Mouse (Mus musculus): Measurements from ENCODE around the gene Zfp622. TPM values are rescaled to one million over a fixed set of nuclear protein-coding genes. Genes with fewer than 3 reads are reported as not detected.

Zfp622 gene
- 89.1 TPM for polyA plus RNA-seq (2012; fragmentation: generic; extraction: Trizol)
- long read RNA-seq, experiment 1, transcript Zfp622-201 (6 exons, 2,802 nt), result major isoform, 101 of 125 reads
- long read RNA-seq, experiment 1, partial matches to known transcripts, result 16 of 125 reads
- long read RNA-seq, experiment 1, other reads (novel, unspliced or antisense), result 6 of 125 reads
- long read RNA-seq, experiment 2, transcript Zfp622-201 (6 exons, 2,802 nt), result major isoform, 479 of 494 reads
- long read RNA-seq, experiment 2, partial matches to known transcripts, result 1 of 494 reads
- long read RNA-seq, experiment 2, other reads (novel, unspliced or antisense), result 14 of 494 reads

DNA sequence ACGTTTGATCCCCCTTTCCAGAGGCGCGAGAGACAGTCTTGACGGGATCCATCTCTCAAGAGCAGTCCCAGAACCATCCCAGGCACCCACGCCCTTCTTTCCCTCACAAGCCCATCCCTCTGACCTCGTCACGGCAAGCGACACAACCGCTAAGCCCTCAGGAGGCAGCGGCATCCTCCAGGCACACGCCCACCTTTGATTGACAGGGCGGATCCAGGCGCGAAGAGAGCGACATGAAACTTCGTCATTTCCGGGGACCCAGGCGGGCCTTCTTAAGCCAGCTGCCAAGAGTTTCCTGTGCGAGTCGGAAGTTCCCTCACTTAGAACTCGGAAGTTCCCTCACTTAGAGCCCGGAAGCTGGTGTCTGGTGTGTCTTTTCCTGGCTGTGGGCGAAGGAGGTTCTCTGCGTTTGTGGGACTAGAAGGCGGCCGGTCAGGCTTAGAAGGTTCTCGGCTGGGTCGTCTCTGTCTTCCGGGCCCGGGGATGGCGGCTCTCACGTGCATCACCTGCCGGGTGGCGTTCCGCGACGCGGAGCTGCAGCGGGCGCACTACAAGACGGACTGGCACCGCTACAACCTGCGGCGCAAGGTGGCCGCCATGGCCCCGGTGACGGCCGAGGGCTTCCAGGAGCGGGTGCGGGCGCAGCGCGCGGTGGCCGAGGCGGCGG is at the start of gene Zfp622:
Gene Zfp622, plus strand, starts transcription at position 300 of the 667 bp plus-strand sequence.
- H3K36me3 ChIP-seq (ENCODE audit: control insufficient read depth, insufficient read depth), result peaks cover 38% of the 10 kb centered on the region
- peak within 1 kb of the TSS; percentile 99 for H3K4me3 ChIP-seq (ENCODE audit: insufficient read depth, poor library complexity, severe bottlenecking)
- peaks cover 48% of the 10 kb centered on the region for H3K79me3 ChIP-seq (ENCODE audit: low read depth)
- H3K79me2 ChIP-seq (ENCODE audit: control insufficient read depth, insufficient read depth), result peaks cover 51% of the 10 kb centered on the region
- peak within 1 kb of the TSS; percentile 95 for H3ac ChIP-seq (ENCODE audit: control insufficient read depth, insufficient read length, low read depth)
- H3K27me3 ChIP-seq (ENCODE audit: control insufficient read depth, insufficient read depth, insufficient read length), result no peaks in the 10 kb centered on the region
- TF ChIP-seq MAX (IDR thresholded peaks at IDR 0.05) (peak; percentile 64), USF1 (IDR thresholded peaks at IDR 0.05; ENCODE audit: low read depth) (no peak), CEBPB (IDR thresholded peaks at IDR 0.05; ENCODE audit: low read depth) (no peak)

DNA sequence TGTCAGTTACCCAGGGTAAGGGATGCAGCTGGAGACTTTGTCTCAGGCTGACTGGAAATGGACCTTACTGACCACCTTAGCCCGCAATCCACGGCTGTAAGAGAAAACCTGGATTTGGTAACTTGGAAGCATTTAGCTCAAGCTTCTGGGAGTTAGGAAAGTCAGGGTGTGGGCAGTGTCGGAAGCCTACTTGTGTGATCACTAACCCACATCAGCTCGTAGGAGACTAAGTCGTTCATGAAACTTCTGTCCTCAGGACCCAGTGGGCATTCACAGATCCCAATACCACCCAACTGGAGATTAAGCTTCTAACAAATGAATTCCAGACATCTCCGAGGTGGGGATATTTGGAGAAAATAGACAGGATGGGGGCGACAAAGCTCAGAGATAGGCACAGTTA is 49.8 kb upstream of the Zfp622 start:
- Histone ChIP-seq H3K27me3 (ENCODE audit: control insufficient read depth, insufficient read depth, insufficient read length) (no peaks in the 10 kb centered on the region), H3K79me2 (ENCODE audit: control insufficient read depth, insufficient read depth) (peaks cover 41% of the 10 kb centered on the region), H3ac (ENCODE audit: control insufficient read depth, insufficient read length, low read depth) (no peak overlapping the region), H3K36me3 (ENCODE audit: control insufficient read depth, insufficient read depth) (no peaks in the 10 kb centered on the region), H3K79me3 (ENCODE audit: low read depth) (peaks cover 6% of the 10 kb centered on the region), H3K4me3 (ENCODE audit: insufficient read depth, poor library complexity, severe bottlenecking) (no peak overlapping the region)
- TF ChIP-seq MYOD1 (IDR thresholded peaks at IDR 0.05; ENCODE audit: control insufficient read depth, insufficient read length, low read depth) (no peak), CEBPB (IDR thresholded peaks at IDR 0.05; ENCODE audit: low read depth) (no peak), FOSL1 (IDR thresholded peaks at IDR 0.05; ENCODE audit: insufficient read depth, low read length, poor library complexity, severe bottlenecking) (no peak), MYOG (IDR thresholded peaks at IDR 0.05; ENCODE audit: control insufficient read depth, extremely low read depth, insufficient read length) (no peak), CTCF (IDR thresholded peaks at IDR 0.05; ENCODE audit: control insufficient read depth, insufficient read depth, insufficient read length) (no peak), MAX (IDR thresholded peaks at IDR 0.05) (no peak), USF1 (IDR thresholded peaks at IDR 0.05; ENCODE audit: low read depth) (no peak)

DNA sequence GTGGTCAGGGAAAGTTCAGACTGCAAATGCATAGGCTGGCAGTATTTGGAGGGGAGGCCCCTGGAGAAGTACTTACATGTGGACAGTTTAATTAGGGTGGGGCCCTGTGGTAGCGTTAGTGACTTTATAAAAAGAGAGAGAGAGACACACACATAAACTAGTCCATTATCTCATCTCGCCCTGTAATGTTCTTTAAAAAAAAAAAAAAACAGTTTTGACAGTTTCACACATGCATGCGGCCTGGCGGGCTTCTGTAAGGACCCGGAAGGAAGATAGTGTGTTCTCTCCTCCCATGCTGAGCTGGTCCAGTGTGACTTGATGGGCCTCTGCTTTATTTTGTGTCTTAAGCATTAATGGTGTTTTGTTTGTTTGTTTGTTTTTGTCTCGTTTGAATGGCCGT is 45.7 kb upstream of the Zfp622 start:
- H3K4me3 ChIP-seq (ENCODE audit: insufficient read depth, poor library complexity, severe bottlenecking), result no peak overlapping the region
- no peaks in the 10 kb centered on the region for H3K36me3 ChIP-seq (ENCODE audit: control insufficient read depth, insufficient read depth)
- no peak for TF ChIP-seq FOSL1 (IDR thresholded peaks at IDR 0.05; ENCODE audit: insufficient read depth, low read length, poor library complexity, severe bottlenecking)
- TF ChIP-seq MAX (IDR thresholded peaks at IDR 0.05), result no peak
- peaks cover 10% of the 10 kb centered on the region for H3K79me2 ChIP-seq (ENCODE audit: control insufficient read depth, insufficient read depth)
- H3K27me3 ChIP-seq (ENCODE audit: control insufficient read depth, insufficient read depth, insufficient read length), result no peaks in the 10 kb centered on the region
- H3K79me3 ChIP-seq (ENCODE audit: low read depth), result peaks cover 2% of the 10 kb centered on the region
- H3ac ChIP-seq (ENCODE audit: control insufficient read depth, insufficient read length, low read depth), result no peak overlapping the region

DNA sequence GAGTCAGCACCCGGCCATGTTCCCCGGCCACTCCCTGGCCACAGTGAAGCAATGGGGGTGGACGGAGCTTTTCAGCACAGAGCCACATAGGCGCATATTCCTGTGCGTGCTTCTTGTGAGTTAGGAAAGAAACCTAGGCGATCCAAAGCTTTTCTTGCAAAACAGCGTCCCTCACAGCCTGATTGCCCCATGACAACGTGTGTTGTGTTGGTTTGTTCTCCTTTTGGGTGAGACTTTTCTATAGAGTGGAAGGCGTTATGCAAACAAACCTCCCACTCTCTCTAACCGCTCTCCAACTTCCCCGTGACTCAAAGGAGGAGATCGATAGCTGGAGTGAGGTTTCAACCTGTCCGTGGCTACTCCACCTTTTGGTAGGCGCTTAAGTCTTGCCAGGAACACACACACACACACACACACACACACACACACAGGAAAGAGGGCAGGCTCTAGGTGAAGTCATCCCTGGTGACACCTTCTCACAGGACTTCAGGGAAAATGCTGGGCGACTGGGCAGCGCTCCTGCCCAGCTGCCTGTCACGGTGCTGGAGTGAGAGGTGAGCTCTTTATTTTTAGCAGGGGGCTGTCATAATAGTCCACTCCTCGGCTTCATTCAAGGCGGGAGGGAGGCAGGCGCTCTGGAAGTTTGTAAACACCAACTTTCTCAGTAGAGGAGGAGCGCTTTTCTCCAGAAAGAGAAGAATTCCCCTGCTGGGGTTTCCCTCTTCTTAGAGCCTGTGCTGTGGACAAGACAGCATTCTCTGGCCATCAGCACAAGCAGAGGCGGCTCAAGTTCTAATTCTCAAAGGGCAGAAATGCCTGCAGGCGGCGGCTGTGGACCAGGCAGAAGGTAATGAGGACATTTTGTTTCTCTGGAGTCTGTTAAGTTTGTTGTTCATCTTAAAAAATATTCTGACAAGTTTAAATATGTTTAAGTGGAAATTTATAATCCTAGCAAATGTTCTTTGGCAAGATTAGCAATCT is 43.5 kb upstream of the Zfp622 start:
- Histone ChIP-seq H3K79me2 (ENCODE audit: control insufficient read depth, insufficient read depth) (no peaks in the 10 kb centered on the region), H3K79me3 (ENCODE audit: low read depth) (peaks cover 2% of the 10 kb centered on the region), H3ac (ENCODE audit: control insufficient read depth, insufficient read length, low read depth) (no peak overlapping the region), H3K36me3 (ENCODE audit: control insufficient read depth, insufficient read depth) (no peaks in the 10 kb centered on the region), H3K4me3 (ENCODE audit: insufficient read depth, poor library complexity, severe bottlenecking) (no peak overlapping the region), H3K27me3 (ENCODE audit: control insufficient read depth, insufficient read depth, insufficient read length) (no peaks in the 10 kb centered on the region)
- no peak for TF ChIP-seq FOSL1 (IDR thresholded peaks at IDR 0.05; ENCODE audit: insufficient read depth, low read length, poor library complexity, severe bottlenecking)
- no peak for TF ChIP-seq CEBPB (IDR thresholded peaks at IDR 0.05; ENCODE audit: low read depth)
- no peak for TF ChIP-seq MYOG (IDR thresholded peaks at IDR 0.05; ENCODE audit: control insufficient read depth, extremely low read depth, insufficient read length)
- no peak for TF ChIP-seq MAX (IDR thresholded peaks at IDR 0.05)
- TF ChIP-seq USF1 (IDR thresholded peaks at IDR 0.05; ENCODE audit: low read depth), result no peak
- TF ChIP-seq MYOD1 (IDR thresholded peaks at IDR 0.05; ENCODE audit: control insufficient read depth, insufficient read length, low read depth), result no peak
- no peak for TF ChIP-seq CTCF (IDR thresholded peaks at IDR 0.05; ENCODE audit: control insufficient read depth, insufficient read depth, insufficient read length)

DNA sequence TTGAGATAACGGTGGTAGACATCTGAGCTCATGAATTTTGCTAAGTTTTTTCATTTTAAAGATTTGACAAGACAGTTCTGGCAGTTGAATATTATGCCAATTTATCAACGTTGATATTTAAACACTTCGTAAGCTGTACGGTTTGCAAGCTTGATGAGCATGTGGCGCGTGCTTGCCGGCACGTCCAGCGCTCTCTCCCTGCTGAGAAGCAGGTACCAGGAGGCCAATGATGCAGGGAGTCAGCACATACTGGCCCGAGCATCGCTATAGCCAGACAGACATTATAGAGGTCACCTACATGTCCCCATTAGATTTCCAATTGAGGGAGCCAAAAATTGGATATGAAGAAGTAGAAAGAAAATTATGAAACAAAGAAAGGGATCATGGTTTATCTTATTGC is 42.7 kb upstream of the Zfp622 start:
- no peak for TF ChIP-seq CTCF (IDR thresholded peaks at IDR 0.05; ENCODE audit: control insufficient read depth, insufficient read depth, insufficient read length)
- Histone ChIP-seq H3K36me3 (ENCODE audit: control insufficient read depth, insufficient read depth) (no peaks in the 10 kb centered on the region), H3K79me3 (ENCODE audit: low read depth) (peaks cover 2% of the 10 kb centered on the region), H3ac (ENCODE audit: control insufficient read depth, insufficient read length, low read depth) (no peak overlapping the region), H3K79me2 (ENCODE audit: control insufficient read depth, insufficient read depth) (no peaks in the 10 kb centered on the region), H3K27me3 (ENCODE audit: control insufficient read depth, insufficient read depth, insufficient read length) (no peaks in the 10 kb centered on the region), H3K4me3 (ENCODE audit: insufficient read depth, poor library complexity, severe bottlenecking) (no peak overlapping the region)
